Mouse (Mus musculus) lung, adult 18-20 months (tissue): Measurements from ENCODE around the gene Slc41a1.
"Not testable (repeated sequence)": the region's sequence is repeated elsewhere in the genome, so short reads cannot be mapped to it uniquely, and the experiment has no call there.

Experiments used
- DNase-seq, 2 experiments: peaks; one replicate each; pipeline ENCODE4 v3.0.0; 2022; ENCODE audit warnings: mixed read lengths in 2 of 2

The Slc41a1 gene

GRCm38 (mm10) chr1:131827207-131827786, at the start of gene Slc41a1:
Gene Slc41a1, plus strand, starts transcription at chr1:131827493.
- peak in 1 of 2 experiments; percentile 25 for DNase-seq

- peak in 1 of 2 experiments; percentile 14 for DNase-seq
Observed at GRCm38 (mm10) chr1:131794591-131794990, 32.7 kb upstream of the Slc41a1 start.

DNA sequence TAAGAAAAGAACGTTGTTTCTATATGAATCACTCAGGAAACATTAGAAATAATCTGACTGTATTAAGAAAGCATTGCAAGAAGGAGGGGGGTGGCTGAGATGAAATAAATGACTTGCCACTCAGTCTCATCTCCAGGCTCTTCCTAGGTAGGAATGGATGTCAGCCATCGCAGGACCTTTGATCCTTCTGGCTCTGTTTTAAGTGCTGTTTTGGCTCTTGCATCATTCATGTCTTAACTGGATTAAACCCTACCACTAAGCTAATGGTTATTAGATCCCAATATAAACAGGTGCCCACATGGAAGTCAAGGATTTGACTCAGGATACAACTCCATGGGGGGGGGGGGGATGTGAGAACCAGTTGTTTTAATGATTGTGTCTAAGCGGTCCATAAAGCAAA, 32.1 kb upstream of the Slc41a1 start:
- DNase-seq, result no peak

GRCm38 (mm10) chr1:131797202-131797909, 29.9 kb upstream of the Slc41a1 start, which contains the start of gene Pm20d1:
Gene Pm20d1, plus strand, starts transcription at chr1:131797381.
- DNase-seq, result peak; percentile 77 to 86

DNA sequence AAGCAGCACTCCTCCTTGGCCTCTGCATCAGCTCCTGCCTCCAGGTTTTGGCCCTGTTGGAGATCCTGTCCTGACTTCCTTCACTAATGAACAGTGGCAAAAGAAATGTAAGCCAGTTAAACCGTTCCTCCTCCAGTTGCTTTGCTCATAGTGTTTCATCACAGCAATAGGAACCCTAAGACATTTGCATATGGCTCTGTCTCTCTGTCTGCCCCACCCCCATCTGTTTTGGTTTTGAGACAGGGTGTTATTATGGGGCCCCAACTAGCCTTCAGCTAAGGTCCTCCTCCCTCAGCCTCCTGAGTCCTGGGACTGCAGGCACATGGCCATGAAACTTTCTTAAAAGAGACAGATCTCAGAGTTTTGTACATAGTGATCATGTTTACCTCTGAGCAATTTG, 27.3 kb upstream of the Slc41a1 start:
- no peak for DNase-seq

- DNase-seq, result no peak
Observed at GRCm38 (mm10) chr1:131801071-131801470, 26.2 kb upstream of the Slc41a1 start.

DNA sequence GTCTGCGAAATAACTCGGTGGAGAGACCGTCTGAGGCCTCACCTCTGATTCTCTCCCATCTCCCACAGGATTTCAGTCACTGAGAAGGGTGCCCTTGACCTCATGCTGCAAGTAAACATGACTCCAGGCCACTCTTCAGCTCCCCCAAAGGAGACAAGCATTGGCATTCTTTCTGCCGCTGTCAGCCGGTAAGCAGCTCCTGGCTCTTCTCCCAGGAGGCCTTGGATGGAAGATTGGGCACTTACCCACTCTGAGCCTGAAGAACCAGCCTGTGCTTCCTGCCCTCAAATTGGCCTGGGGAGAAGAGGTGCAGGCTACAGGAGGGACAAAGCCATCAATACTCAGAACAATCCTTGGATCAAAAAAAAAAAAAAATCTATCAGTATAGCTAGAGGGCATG, 24.6 kb upstream of the Slc41a1 start:
- peak in 1 of 2 experiments; percentile 6 for DNase-seq

DNA sequence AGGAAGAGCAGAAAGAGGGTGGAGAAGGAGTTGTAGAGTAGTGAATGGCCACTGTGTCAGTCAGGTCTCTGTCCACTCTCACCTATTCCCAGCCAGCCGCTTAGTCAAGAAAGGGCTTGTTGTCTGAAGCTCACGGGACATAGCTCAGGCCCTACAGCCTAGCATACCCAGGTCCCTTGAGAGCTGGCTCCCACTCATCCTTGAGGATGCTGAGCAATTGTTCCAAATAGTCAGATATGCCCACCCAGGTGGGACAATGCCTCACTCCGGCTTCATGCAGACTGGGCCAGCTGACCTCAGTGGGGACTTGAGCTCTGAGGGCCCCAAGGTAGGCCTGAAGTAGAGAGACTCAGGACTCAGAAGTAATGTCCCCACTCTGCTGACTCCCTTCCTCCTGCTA, 23.1 kb upstream of the Slc41a1 start:
- DNase-seq, result no peak

- DNase-seq, result no peak
Observed at GRCm38 (mm10) chr1:131808986-131809385, 18.3 kb upstream of the Slc41a1 start.

DNA sequence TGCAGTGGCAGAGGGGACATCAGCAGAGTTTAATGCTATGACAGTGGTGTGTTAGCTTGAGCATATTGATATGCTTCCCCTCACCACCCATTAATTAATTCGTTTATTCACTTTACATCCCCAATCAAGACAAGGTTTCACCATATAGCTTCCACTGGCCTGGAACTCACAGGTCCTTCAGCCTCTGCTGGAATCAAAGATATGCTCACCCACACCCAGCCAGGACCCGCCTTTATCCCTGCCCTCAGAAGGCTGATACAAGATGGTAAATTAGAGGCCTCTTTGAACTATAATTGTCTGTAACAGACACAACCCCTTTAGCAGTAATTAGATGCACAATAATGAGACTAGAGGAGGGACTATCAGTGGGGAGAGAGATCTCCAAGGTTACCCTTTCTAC, 17.6 kb upstream of the Slc41a1 start:
- no peak for DNase-seq

DNA sequence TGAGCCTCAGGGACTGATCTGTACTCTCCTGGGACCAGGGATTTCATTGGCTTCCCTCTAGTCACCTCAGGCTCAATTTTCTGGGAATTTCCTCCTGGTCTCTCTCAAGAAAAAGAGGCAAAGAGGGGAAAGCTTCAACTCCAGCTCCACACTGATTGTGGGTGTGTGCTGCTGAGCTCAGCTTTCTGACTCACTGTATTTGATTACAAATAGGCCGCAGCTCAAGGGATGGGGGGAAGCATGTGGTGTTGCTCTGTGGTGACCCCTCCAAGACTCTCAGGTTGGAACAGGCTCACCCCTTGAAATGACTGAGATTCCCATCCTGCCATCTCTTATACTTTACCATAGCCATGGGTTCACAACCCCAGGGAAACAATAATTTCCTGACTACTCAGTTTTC, 15.9 kb upstream of the Slc41a1 start:
- DNase-seq, result no peak

DNA sequence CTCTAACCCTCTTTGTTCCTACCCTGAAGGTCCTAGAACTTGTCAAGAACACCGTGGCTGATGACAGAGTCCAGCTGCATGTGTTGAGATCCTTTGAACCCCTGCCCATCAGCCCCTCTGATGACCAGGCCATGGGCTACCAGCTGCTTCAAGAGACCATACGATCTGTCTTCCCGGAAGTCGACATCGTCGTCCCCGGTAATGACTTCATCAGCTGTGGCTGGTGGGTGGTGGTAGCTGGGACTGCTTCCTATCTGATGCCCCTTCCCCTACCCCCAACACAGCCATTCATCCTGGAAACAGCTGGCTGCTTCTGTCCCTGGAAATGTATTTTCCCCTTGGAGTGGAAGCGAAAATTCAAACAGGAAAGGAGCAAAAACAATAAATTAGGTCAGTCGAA, 15.3 kb upstream of the Slc41a1 start:
- no peak for DNase-seq

- DNase-seq, result no peak
Observed at GRCm38 (mm10) chr1:131812631-131813295, 14.5 kb upstream of the Slc41a1 start.

DNA sequence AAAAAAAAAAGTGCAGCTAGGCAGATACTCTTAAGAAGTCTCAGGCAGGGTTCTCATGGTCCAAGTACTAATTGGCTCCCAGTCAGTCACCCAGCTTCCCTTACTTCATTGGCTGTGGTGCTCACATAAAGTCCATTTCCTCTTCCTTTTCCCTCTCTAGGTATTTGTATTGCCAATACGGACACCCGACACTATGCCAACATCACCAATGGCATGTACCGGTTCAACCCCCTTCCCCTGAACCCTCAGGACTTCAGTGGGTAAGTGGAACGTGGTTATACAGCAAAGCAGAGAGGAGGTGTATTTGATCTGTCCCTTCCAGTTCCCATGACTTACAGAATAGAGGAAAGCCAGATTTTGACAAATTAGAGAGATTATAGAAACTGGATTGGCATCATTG, 13.6 kb upstream of the Slc41a1 start:
- no peak for DNase-seq

- no peak for DNase-seq
Observed at GRCm38 (mm10) chr1:131814191-131814590, 13.1 kb upstream of the Slc41a1 start.

DNA sequence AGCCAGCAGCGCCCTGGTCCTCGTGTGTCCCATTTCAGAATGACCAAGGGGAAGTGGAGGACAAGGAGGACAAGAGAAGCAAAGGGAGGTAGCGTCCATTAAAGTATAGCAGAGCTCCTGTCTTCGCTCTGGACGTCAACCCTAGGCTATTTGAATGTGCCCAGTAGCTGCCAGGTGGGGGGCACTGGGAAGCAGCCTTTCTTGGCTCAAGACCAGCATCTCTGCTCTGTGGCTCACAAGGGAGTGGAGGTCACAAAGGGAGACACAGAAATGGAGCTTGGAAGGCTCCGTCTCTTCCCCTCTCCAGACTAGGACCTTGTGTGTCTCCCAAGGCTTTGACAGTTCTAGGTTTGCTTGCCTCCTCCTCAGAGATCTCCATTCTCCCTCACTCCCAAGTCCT, 10.4 kb upstream of the Slc41a1 start:
- no peak for DNase-seq

DNA sequence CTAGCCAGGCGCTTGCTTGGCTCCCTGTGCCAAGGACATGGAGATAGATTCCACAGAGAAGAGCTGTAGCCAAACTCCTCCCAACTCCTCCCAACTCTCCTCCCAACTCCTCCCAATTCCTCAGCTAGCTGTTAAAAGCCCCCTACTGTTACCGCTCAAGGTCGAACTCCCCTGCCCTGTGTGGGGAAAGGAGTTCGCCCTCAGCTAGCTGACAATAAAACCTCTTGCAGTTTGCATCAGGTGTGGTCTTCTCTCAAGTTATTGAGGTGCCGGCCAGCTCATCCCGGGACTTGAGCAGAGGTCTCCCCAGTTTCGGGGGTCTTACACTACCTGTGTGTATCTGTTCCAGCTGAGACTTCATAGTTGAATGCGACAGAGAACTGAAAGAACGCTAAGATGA, 6.9 kb upstream of the Slc41a1 start:
- not testable (repeated sequence) for DNase-seq

DNA sequence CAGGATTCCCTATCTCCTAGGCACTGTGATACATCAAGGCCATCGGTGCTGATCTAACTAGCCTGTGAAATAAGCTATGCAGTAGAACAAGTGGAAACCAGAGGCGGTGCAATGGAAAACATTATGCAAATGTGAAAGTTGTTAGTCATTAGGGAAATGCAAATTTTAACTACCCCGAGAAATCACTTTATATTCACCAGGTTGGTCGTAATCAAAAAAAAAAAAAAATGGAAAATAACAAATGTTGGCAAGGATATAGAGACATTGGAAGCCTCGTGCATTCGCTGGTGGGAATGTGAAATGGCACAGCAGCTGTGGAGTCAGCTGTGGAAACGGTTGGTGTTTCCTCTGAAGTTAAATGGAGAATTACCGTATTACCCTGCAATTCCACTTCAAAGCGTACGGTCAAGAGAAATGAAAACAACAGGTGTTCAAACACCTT, 6.4 kb upstream of the Slc41a1 start:
- no peak for DNase-seq

- DNase-seq, result no peak
Observed at GRCm38 (mm10) chr1:131822292-131822691, 5.0 kb upstream of the Slc41a1 start.

GRCm38 (mm10) chr1:131822856-131823492, 4.3 kb upstream of the Slc41a1 start:
- DNase-seq, result no peak

- DNase-seq, result no peak
Observed at GRCm38 (mm10) chr1:131823563-131823962, 3.7 kb upstream of the Slc41a1 start.

DNA sequence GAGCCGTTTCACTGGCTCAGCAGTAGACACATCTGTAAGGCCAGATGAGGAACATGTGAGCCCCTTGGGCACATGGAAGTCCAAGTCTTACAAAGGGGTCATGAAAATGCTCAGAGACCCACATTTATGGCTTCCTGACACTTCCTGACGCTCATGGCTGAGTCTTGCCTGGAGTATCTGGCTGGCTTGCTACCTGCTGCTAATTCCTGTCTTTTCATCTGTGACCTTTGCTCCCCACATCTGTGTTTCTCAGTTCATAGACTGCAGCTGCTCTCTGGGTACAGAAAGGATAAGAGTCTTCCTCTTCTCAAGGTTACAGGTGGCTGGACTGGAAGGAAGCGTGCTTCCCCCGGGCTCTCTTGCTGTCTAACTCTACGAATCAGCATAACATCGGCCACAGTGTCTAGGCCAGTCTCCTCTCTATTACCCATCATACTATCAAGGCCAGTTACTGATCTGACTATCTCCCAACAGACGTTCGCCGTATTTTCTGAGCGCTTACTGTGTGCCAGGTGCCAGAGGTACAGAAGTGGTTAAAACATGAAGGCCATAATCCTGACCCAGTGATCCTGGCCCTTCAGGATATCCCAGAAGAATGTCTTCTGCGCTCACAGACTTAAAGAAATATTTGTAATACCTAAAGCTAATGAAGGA, 2.6 kb upstream of the Slc41a1 start:
- no peak for DNase-seq

GRCm38 (mm10) chr1:131827787-131828258, 530 bp downstream of the Slc41a1 start:
- peak; percentile 94 to 95 for DNase-seq
